Mouse (Mus musculus) CH12.LX (cell line): ENCODE measurements around the gene Hmgcll1. TPM values are rescaled to one million over a fixed set of nuclear protein-coding genes. Genes with fewer than 3 reads are reported as not detected.

Source experiments
- DNase-seq: peaks from one replicate; pipeline ENCODE4 v3.0.0-alpha.2; 2013; ENCODE audit errors: extremely low read depth
- H3K27ac ChIP-seq: 2 replicates; pipeline ENCODE4 v1.5.1; 2012; ENCODE audit warnings: low read depth, mild to moderate bottlenecking, control low read depth, moderate library complexity; ENCODE audit not compliant: insufficient read depth
- H3K27me3 ChIP-seq: replicated peaks from 2 replicates; pipeline ENCODE3; 2012; ENCODE audit warnings: inconsistent platforms
- H3K36me3 ChIP-seq, 2 experiments: replicated peaks in 1 of 2; 2 replicates each; pipeline versions ENCODE3 to v1.6.1; 2012; ENCODE audit warnings: inconsistent platforms in 1 of 2, low read length in 1 of 2, mild to moderate bottlenecking in 1 of 2, mixed read lengths in 1 of 2, moderate library complexity in 1 of 2; ENCODE audit not compliant: control insufficient read depth in 1 of 2, insufficient read depth in 1 of 2
- H3K4me1 ChIP-seq, 2 experiments: 2 replicates each; pipeline ENCODE4 v1.6.1; 2012; ENCODE audit warnings: inconsistent platforms in 1 of 2, moderate library complexity in 1 of 2; ENCODE audit not compliant: insufficient read depth in 2 of 2, control insufficient read depth in 1 of 2
- H3K4me2 ChIP-seq: 2 replicates; pipeline ENCODE4 v1.6.1; 2012; ENCODE audit warnings: low read depth, mild to moderate bottlenecking, control low read depth; ENCODE audit not compliant: poor library complexity, insufficient read depth, severe bottlenecking
- H3K4me3 ChIP-seq, 3 experiments: fragments of 150-350 bp in 1 of 3; sonication (generic) in 1 of 3; replicated peaks in 1 of 3; 2 replicates each; pipeline versions ENCODE3 to v1.5.1; 2011 to 2012; ENCODE audit warnings: low read depth in 2 of 3, low read length in 2 of 3, mild to moderate bottlenecking in 2 of 3, moderate library complexity in 2 of 3, control low read depth in 1 of 3, improper control_type of control experiment in 1 of 3, inconsistent platforms in 1 of 3, mixed read lengths in 1 of 3; ENCODE audit not compliant: poor library complexity in 1 of 3
- H3K79me2 ChIP-seq: replicated peaks from 2 replicates; pipeline ENCODE4 v1.6.1; 2012; ENCODE audit warnings: mild to moderate bottlenecking, moderate library complexity; ENCODE audit not compliant: control insufficient read depth, poor library complexity, insufficient read depth, severe bottlenecking; ENCODE audit errors: extremely low read depth
- H3K9ac ChIP-seq: 2 replicates; pipeline ENCODE4 v1.6.1; 2012; ENCODE audit warnings: low read depth, mild to moderate bottlenecking, control low read depth, moderate library complexity; ENCODE audit not compliant: insufficient read depth
- H3K9me3 ChIP-seq: replicated peaks from 2 replicates; pipeline ENCODE3; 2012; ENCODE audit warnings: low read length, inconsistent platforms, mixed read lengths
- BHLHE40 ChIP-seq: IDR thresholded peaks from 2 replicates; pipeline ENCODE4 v1.6.1; 2011; ENCODE audit warnings: mild to moderate bottlenecking, low read depth, low read length, improper control_type of control experiment
- CHD1 ChIP-seq: IDR thresholded peaks from 2 replicates; pipeline ENCODE4 v1.6.1; 2012; ENCODE audit warnings: low read depth, low read length, improper control_type of control experiment, inconsistent platforms
- CTCF ChIP-seq, 2 experiments: IDR thresholded peaks in 1 of 2; conservative IDR thresholded peaks in 1 of 2; 2 replicates each; pipeline ENCODE4 v1.5.1; 2011 to 2012; ENCODE audit warnings: low read depth in 2 of 2, low read length in 2 of 2, improper control_type of control experiment in 1 of 2, inconsistent platforms in 1 of 2, mild to moderate bottlenecking in 1 of 2, moderate library complexity in 1 of 2
- ELF1 ChIP-seq: IDR thresholded peaks from 2 replicates; pipeline ENCODE4 v1.6.1; 2014; ENCODE audit warnings: low read depth, mild to moderate bottlenecking, inconsistent platforms, low read length, improper control_type of control experiment
- EP300 ChIP-seq: IDR thresholded peaks from 2 replicates; pipeline ENCODE4 v1.6.1; 2011; ENCODE audit warnings: low read length, improper control_type of control experiment
- HCFC1 ChIP-seq: IDR thresholded peaks from 2 replicates; pipeline ENCODE4 v1.6.1; 2012; ENCODE audit warnings: low read depth, mild to moderate bottlenecking, inconsistent platforms, low read length, improper control_type of control experiment
- JUND ChIP-seq: conservative IDR thresholded peaks from 2 replicates; pipeline ENCODE4 v1.6.1; 2011; ENCODE audit warnings: low read depth, low read length, improper control_type of control experiment
- MAFK ChIP-seq: IDR thresholded peaks from 2 replicates; pipeline ENCODE4 v1.6.1; 2011; ENCODE audit warnings: low read length, improper control_type of control experiment; ENCODE audit not compliant: insufficient replicate concordance
- MAX ChIP-seq: IDR thresholded peaks from 2 replicates; pipeline ENCODE4 v1.6.1; 2011; ENCODE audit warnings: low read length, improper control_type of control experiment
- MAZ ChIP-seq: IDR thresholded peaks from 2 replicates; pipeline ENCODE4 v1.6.1; 2012; ENCODE audit warnings: low read depth, mild to moderate bottlenecking, inconsistent platforms, low read length, improper control_type of control experiment, moderate library complexity
- MXI1 ChIP-seq: IDR thresholded peaks from 2 replicates; pipeline ENCODE4 v1.6.1; 2011; ENCODE audit warnings: mild to moderate bottlenecking, low read depth, low read length, improper control_type of control experiment
- POLR2AphosphoS2 ChIP-seq: IDR thresholded peaks from 2 replicates; pipeline ENCODE4 v1.6.1; 2011; ENCODE audit warnings: low read depth, low read length, improper control_type of control experiment
- RCOR1 ChIP-seq: conservative IDR thresholded peaks from 2 replicates; pipeline ENCODE4 v1.6.1; 2012; ENCODE audit warnings: low read depth, mild to moderate bottlenecking, inconsistent platforms, low read length, improper control_type of control experiment
- SIN3A ChIP-seq: IDR thresholded peaks from 2 replicates; pipeline ENCODE4 v1.6.1; 2012; ENCODE audit warnings: low read length, improper control_type of control experiment, inconsistent platforms
- SMC3 ChIP-seq: IDR thresholded peaks from 2 replicates; pipeline ENCODE4 v1.6.1; 2011; ENCODE audit warnings: low read depth, low read length, improper control_type of control experiment
- TCF12 ChIP-seq: IDR thresholded peaks from 2 replicates; pipeline ENCODE4 v1.6.1; 2014; ENCODE audit warnings: low read depth, mild to moderate bottlenecking, inconsistent platforms, low read length, improper control_type of control experiment
- USF1 ChIP-seq: IDR thresholded peaks from 2 replicates; pipeline ENCODE4 v1.6.1; 2014; ENCODE audit warnings: low read depth, mild to moderate bottlenecking, inconsistent platforms, low read length, improper control_type of control experiment
- USF2 ChIP-seq: conservative IDR thresholded peaks from 2 replicates; pipeline ENCODE4 v1.6.1; 2011; ENCODE audit warnings: low read depth, low read length, improper control_type of control experiment
- ZC3H11A ChIP-seq: IDR thresholded peaks from 2 replicates; pipeline ENCODE4 v1.6.1; 2012; ENCODE audit warnings: low read depth, mild to moderate bottlenecking, inconsistent platforms, low read length, improper control_type of control experiment
- ZKSCAN1 ChIP-seq: IDR thresholded peaks from 2 replicates; pipeline ENCODE4 v1.6.1; 2012; ENCODE audit warnings: low read depth, inconsistent platforms, low read length, improper control_type of control experiment, borderline replicate concordance
- ZMIZ1 ChIP-seq: IDR thresholded peaks from 2 replicates; pipeline ENCODE4 v1.6.1; 2012; ENCODE audit warnings: low read depth, mild to moderate bottlenecking, inconsistent platforms, low read length, improper control_type of control experiment
- ZNF384 ChIP-seq: IDR thresholded peaks from 2 replicates; pipeline ENCODE4 v1.6.1; 2012; ENCODE audit warnings: low read depth, low read length, improper control_type of control experiment, inconsistent platforms
- dilution Hi-C: fragments of 300-500 bp; cut with MboI; formaldehyde crosslinking; loops from 2 replicates; pipeline ENCODE4 v1.14.3; 2020; ENCODE audit warnings: low sequenced_read_pairs; ENCODE audit not compliant: extremely low pct_unique_long_range_greater_than_20kb, extremely low pct_ligation_motif_present
- in situ Hi-C: fragments of 300-500 bp; cut with MboI; formaldehyde crosslinking; loops from 3 replicates; pipeline ENCODE4 v1.14.3; 2019; ENCODE audit warnings: low sequenced_read_pairs, low pct_ligation_motif_present, low pct_unique_long_range_greater_than_20kb, mixed read lengths
- polyA plus RNA-seq: library from polyadenylated mRNA; unstranded; fragments of >175 nt; gene quantifications from 2 replicates; pipeline ENCODE4 v1.2.1, GENCODE M21; 2012; ENCODE audit warnings: low read depth; ENCODE audit not compliant: insufficient read length
- total RNA-seq, 2 experiments: library from RNA; depleted of rRNA; stranded (reverse); fragments of 300-350 nt in 1 of 2; fragments of >200 nt in 1 of 2; gene quantifications; 2 replicates each; pipeline ENCODE4 v1.2.3; 2012 to 2014

Hmgcll1 gene
- total and polyA plus RNA-seq, 3 experiments, result 0.08 to 0.12 TPM; not detected in 1

DNA sequence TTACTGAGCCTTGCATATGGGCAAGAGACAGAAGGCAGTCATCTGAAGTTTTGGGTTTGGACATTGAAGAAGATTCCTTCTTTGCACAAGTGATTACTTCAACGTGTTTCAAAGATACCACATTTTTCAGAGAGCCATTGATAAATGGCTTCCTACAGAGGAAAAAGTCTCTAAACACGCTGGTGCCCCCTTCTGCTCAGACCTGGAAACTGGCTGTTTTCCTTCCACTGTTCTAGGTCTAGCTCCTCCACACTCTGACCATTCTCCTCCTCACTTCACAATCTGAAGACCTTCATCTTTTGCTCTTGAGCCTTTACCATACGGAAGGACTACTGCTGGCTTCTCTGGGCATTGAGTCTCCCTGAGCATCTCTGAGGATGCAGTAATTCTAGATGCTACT is 153.7 kb downstream of the Hmgcll1 start (continued):
- peak; percentile 13; the same call in 1 of the 2 replicates for TF ChIP-seq SMC3
- no peak for TF ChIP-seq USF1

DNA sequence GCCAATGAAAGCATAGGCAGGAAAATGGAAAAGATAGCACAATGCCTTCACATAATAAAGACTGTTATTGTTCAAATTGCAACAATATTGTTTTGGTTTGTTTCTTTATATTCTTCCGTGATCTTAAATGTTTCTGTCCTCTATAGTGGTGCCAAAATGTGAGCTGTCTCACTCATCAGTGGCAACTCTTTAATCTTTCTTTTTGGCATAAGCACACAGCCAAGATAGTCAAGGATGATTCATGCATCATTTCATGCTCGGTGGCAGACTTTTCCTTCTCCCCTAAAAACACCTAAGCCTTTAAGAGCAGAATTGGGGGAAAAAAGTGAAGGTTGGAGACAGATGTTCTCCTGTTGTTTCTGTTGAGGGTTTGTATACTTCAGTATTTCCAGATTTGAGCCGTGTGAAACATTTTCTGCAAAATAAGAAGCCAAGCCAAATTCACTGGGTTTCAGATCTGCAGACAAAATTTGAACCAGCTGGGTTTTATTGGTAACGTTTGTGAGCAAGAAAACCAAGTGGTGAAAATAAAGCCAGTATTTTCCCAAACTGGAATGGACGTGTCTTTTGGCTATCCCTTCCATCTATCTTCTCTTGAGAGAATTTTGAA is 158.1 kb downstream of the Hmgcll1 start:
- Histone ChIP-seq H3K4me2 (no peak overlapping the region), H3K4me1 (no peaks in the 10 kb centered on the region), H3K36me3 (no peaks in the 10 kb centered on the region), H3K9ac (no peak overlapping the region), H3K27ac (no peak overlapping the region), H3K79me2 (no peaks in the 10 kb centered on the region), H3K27me3 (no peaks in the 10 kb centered on the region), H3K4me3 (no peak overlapping the region)
- dilution Hi-C loops, result no loop called here
- in situ Hi-C loops, result no loop called here
- no peak for TF ChIP-seq MAX
- TF ChIP-seq JUND, result no peak
- no peak for TF ChIP-seq POLR2AphosphoS2
- TF ChIP-seq ZNF384, result no peak
- no peak for TF ChIP-seq BHLHE40
- TF ChIP-seq ZC3H11A, result no peak
- TF ChIP-seq ELF1, result no peak
- TF ChIP-seq MXI1, result no peak
- no peak for TF ChIP-seq USF2
- TF ChIP-seq EP300, result no peak
- TF ChIP-seq RCOR1, result no peak
- no peak for TF ChIP-seq HCFC1
- no peak for TF ChIP-seq MAZ
- TF ChIP-seq CHD1, result no peak
- no peak for TF ChIP-seq MAFK
- no peak for TF ChIP-seq ZMIZ1
- no peak for TF ChIP-seq SIN3A
- no peak for TF ChIP-seq TCF12
- no peak for TF ChIP-seq ZKSCAN1
- TF ChIP-seq CTCF (conservative IDR thresholded peaks at IDR 0.05 in 1 of 2, IDR thresholded peaks at IDR 0.05 in 1 of 2; ENCODE audit: low read depth in 2 of 2, low read length in 2 of 2), result no peak
- TF ChIP-seq, all 38 proteins: peak for 0
- no peak for DNase-seq
- no peaks in the 10 kb centered on the region for H3K9me3 ChIP-seq
